Mouse (Mus musculus): ENCODE measurements at regions not wholly inside any gene's neighbourhood (a gene's known extent, or its start where the extent isn't known, plus 50 kb on each side); places are given as distances from the start of the nearest gene placed in this dataset.

- TF ChIP-seq POLR2A (IDR thresholded peaks at IDR 0.05; ENCODE audit: low read depth, low read length), result no peak
- peak; percentile 85 for TF ChIP-seq SMC3 (IDR thresholded peaks at IDR 0.05; ENCODE audit: low read depth, low read length)
- TF ChIP-seq ZNF384 (IDR thresholded peaks at IDR 0.05; ENCODE audit: low read depth, low read length), result no peak
- TF ChIP-seq CHD1 (IDR thresholded peaks at IDR 0.05; ENCODE audit: low read depth, low read length), result no peak
- TF ChIP-seq MXI1 (IDR thresholded peaks at IDR 0.05; ENCODE audit: low read depth, low read length), result no peak
- no peak for TF ChIP-seq USF1 (IDR thresholded peaks at IDR 0.05; ENCODE audit: low read depth, low read length)
- TF ChIP-seq UBTF (IDR thresholded peaks at IDR 0.05; ENCODE audit: low read depth, low read length), result no peak
- peak; percentile 54 to 76; a peak in 3 of 4 replicates for TF ChIP-seq CTCF (conservative IDR thresholded peaks at IDR 0.05 in 1 of 2, IDR thresholded peaks at IDR 0.05 in 1 of 2; ENCODE audit: low read depth in 2 of 2, low read length in 2 of 2)
- no peak for TF ChIP-seq EP300 (IDR thresholded peaks at IDR 0.05; ENCODE audit: low read length)
- no peak for TF ChIP-seq ZKSCAN1 (IDR thresholded peaks at IDR 0.05; ENCODE audit: borderline replicate concordance, low read depth, low read length)
- TF ChIP-seq CHD2 (IDR thresholded peaks at IDR 0.05; ENCODE audit: low read length), result no peak
- no peak for TF ChIP-seq IRF4 (IDR thresholded peaks at IDR 0.05; ENCODE audit: low read depth, low read length)
- no peak for TF ChIP-seq NRF1 (IDR thresholded peaks at IDR 0.05; ENCODE audit: low read depth, low read length)
Measured at GRCm38 (mm10) chr15:61415626-61416025, 492.8 kb upstream of the A1bg start.

Data from CH12.LX (cell line).